Mouse (Mus musculus) gastrocnemius, adult 18-20 months (tissue): ENCODE measurements around the gene Uspl1. TPM values are rescaled to one million over a fixed set of nuclear protein-coding genes. Genes with fewer than 3 reads are reported as not detected.

ENCODE experiments used
- DNase-seq: peaks from one replicate; pipeline ENCODE4 v3.0.0; 2021; ENCODE audit warnings: low spot score
- total RNA-seq, 2 experiments: library from RNA; stranded (reverse); gene quantifications; 2 replicates each; pipeline ENCODE4 v1.2.3; 2021

Uspl1 gene
- total RNA-seq, 2 experiments from 2014 or later, result 27.4 to 30.9 TPM

- DNase-seq, result no peak
These were observed 18.1 kb upstream of the Uspl1 start for GRCm38 (mm10) chr5:149166011-149166410.

- DNase-seq, result no peak
These were observed 16.1 kb upstream of the Uspl1 start for GRCm38 (mm10) chr5:149168051-149168450.

- DNase-seq, result no peak
These were observed 15.3 kb upstream of the Uspl1 start for GRCm38 (mm10) chr5:149168816-149169215.

DNA sequence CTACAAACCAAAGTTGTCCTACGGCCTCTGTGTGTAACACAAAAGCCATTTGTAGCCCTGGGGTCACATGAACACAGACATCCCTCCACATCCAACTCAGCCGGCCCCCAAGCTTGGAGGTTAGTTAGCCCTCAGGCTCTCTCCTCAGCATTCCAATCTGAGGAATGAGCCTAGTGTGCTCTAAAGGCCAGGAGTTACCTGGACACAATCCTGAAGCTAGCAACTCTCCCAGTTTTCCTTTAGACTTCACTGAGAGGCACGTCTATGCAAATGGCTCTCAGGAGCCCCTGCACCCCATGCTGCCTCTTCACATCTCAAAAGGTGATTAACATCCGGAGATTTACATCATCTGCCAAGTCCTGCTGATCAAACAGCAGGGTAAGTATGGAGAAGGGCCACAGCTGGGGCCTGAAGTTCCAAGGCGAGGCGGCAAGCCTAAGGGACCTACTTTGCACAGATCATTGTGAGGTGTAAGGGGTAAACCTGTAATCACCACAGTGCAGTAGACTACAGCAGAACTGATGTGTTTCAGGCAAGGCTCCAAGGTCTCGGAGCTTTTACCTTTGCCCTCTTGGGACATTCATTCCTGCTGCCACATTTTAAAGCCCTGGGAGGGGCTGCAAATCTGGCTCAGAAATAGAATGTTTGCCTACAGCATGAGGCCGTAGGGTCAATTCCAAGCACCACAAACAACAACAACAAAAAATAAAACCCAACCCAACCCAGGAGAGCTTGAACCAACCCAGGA, 13.1 kb upstream of the Uspl1 start:
- no peak for DNase-seq

DNA sequence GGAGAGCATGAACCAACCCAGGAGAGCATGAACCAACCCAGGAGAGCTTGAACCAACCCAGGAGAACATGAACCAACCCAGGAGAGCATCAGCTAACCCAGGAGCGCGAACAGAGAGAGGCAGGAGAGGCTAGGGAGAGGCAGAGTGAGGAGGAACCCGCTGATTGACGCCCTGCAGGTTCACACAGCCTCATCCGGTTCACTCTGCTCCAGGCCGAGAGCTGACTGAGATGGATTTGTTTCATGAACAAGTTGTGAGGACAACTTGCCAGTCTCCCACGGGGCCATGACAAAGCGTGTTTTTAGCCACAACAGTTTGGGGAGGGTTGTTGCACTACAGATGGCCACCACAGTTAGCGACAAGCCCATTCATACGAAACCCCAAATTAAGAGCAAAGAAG, 11.9 kb upstream of the Uspl1 start:
- DNase-seq, result no peak

GRCm38 (mm10) chr5:149174527-149174926, 9.6 kb upstream of the Uspl1 start:
- DNase-seq, result no peak

GRCm38 (mm10) chr5:149175736-149176135, 8.4 kb upstream of the Uspl1 start:
- DNase-seq, result peak; percentile 41

GRCm38 (mm10) chr5:149178095-149178494, 6.1 kb upstream of the Uspl1 start:
- no peak for DNase-seq

GRCm38 (mm10) chr5:149179826-149180225, 4.3 kb upstream of the Uspl1 start:
- DNase-seq, result no peak

- no peak for DNase-seq
These were observed 1.8 kb upstream of the Uspl1 start for GRCm38 (mm10) chr5:149182186-149182870.

DNA sequence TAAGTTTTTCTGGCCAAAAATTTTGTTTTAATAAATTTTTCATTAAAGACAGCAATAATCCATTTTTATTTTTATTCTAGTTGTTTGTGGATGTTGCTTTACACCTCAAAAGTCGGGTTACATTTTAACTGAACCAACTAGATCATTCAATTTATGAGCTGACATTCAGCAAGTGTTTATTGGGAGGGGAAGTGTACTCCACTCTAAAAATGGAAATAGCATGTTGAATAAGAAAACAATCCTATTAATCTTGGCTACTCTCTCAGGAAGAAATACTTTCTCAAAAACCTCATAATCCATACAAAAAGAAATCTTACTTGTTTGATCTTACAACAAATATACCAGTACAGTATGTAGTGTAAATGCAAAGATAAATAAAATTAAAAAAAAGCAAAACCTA, 1.0 kb upstream of the Uspl1 start:
- no peak for DNase-seq

DNA sequence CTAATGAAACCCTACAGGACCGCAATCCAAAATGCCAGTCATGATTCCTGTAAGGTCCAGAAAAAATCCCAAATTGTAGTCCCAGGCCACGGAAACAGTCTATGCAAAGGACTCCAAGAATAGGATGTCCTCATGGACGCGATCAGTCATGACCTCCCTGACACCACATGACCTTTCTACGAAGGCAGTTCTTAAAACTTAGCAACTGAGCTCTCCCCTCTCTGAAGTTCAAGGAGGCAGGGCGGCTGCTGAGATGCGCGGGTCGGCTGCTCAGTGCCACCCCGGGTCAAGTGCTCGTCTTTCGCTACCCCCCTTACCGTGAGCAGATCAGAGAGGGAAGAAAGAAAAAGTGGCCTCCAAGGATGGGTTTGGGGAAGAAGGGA, 438 bp upstream of the Uspl1 start:
- DNase-seq, result no peak

DNA sequence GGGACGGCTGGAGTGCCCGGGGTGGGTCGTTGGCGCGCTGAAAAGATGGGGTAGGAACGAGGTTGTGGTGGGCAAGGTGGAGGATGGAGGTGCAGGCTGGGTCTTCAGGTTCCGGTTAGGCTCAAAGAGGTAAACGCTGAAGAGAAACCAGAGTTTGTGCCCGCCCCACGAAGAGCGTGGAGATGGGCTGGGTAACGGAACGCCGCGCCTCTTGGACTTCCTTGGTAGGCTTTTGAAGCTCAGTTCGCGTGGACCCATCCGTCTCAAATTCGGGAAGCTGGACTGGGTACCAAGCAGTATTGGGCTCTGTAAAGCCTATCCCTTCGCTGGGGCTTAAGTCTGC, 665 bp downstream of the Uspl1 start:
- DNase-seq, result no peak

DNA sequence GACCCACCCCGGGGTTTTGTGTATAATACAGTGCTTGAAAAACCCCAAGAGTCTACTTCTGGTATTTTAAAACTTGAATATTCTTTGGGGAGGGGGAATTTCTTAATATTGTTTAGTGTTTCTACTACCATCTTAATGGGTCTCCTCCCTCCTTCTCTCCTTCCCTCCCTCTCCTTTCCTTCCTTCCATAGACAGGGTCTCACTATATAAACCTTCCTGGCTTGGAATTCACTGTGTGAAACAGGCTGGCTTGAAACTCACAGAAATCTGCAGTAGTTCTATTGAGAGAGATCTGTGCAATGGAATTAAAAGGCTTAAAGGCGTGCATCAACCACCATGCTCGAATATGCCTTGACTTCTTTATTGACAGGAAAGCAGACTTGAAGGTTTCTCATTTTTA, 1.7 kb downstream of the Uspl1 start:
- no peak for DNase-seq

DNA sequence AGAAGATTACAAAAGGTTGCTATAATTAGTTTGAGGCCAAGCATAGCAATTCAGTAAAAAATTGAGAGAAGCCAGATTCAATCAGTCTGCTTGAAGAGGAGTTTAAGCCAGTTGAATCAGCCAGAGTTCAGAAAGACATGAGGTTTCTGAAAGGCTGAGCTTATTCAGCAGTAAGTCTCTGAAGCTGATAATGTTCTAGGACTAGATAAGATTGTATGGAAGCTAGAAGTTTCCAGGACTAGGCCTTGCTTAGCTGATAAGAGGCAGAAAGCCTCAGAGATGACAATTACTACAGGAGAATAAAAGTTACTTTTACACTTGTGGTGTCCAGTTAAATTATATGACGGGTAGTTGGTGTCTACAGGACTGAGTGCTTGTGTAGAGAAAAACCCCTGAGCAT, 6.0 kb downstream of the Uspl1 start:
- no peak for DNase-seq

GRCm38 (mm10) chr5:149196611-149197010, 12.5 kb downstream of the Uspl1 start:
- no peak for DNase-seq

DNA sequence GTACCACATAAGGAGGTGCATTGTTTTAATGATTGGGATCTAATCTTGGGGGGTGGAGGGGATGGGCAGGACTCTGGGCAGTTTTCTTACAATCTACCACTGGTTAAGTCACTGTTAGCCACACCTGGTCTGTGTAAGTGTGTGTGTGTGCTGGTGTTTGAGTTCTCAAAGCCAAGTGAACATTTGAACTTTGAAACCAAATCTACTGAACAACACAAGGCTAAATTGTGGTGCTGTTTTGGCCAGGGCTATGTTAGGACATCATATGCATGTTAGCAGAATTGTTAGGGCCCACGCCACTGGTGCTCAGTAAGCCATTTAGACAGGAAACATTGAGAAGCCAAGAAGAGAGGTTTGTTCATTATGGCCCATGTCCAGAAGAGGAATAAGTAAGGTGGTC, 14.6 kb downstream of the Uspl1 start:
- DNase-seq, result no peak

- DNase-seq, result peak; percentile 38
These were observed 18.8 kb downstream of the Uspl1 start for GRCm38 (mm10) chr5:149202941-149203340.

- no peak for DNase-seq
These were observed 19.7 kb downstream of the Uspl1 start for GRCm38 (mm10) chr5:149203796-149204375.

DNA sequence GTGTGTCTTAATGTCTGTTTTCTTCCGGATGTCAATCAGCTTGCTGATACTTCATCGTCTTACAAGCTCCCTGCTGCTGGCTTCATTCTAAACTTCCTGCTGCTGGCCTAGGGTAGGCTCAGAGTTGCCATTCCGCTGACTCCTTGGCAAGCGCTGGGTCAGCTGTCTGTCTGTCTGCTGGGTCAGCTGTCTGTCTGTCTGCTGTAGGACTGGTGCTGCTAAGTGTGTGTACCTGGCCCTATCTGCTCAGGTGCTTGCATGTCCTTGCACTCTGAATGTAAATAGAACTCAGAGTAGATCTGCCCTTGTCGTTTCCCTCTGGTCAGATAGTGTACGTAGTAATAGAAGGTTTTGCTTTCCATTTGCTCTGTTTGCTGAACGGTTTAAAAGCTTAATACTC, 20.7 kb downstream of the Uspl1 start:
- DNase-seq, result no peak

- no peak for DNase-seq
These were observed 21.1 kb downstream of the Uspl1 start for GRCm38 (mm10) chr5:149205265-149205664.

GRCm38 (mm10) chr5:149206286-149206685, 22.1 kb downstream of the Uspl1 start:
- DNase-seq, result no peak

DNA sequence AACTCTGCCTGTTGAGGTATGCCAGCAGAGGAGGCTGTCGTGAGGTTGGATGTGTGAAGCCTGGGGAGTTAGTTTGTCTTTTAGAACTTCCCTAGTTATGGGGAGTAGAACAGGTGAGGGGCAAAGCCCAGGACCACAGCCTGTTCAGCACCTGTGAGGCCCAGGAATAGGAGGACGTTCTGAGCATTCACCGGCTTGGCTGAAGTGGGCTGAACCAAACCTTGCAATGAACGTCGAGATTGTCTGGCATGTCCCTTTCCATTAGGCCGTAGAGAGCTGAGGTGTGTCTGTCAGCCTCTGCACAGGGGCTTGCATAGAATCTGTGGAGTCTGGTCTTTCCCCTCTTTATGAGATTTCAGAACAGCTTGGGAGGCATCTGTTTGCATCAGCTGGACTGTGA, 23.5 kb downstream of the Uspl1 start:
- no peak for DNase-seq
